8 mouse cellular contexts compared by ENCODE assay signal in genomic region chr7:45832428-45832827, GRCm38 (mm10). TPM values are rescaled to one million over a fixed set of nuclear protein-coding genes. Genes with fewer than 3 reads are reported as not detected.
DNase-seq lines count a peak whose midpoint lies in the region; ATAC-seq and TF ChIP-seq lines count a peak whose summit lies in the region.
"Had no signal": no experiment of that assay in that cellular context is flagged by ENCODE, and none has a peak within 500 bp of the region (broad histone marks: within the 10 kb centered on the region; RNA-seq: fewer than 3 reads in every experiment).

No protein-coding gene starts in this region.

- H3K4me3 ChIP-seq in left cerebral cortex, adult 2 months: peak overlapping the region; percentile 35
- peak overlapping the region; percentile 34 for H3K4me3 ChIP-seq in forebrain, embryonic 15.5 days
- H3K4me3 ChIP-seq in limb, embryonic 12.5 days (replicated peaks): peak overlapping the region; percentile 44
- peak overlapping the region; percentile 35 for H3K4me3 ChIP-seq in neural tube, embryonic 15.5 days (replicated peaks)

- no peak overlapping the region for H3K9ac ChIP-seq in forebrain, embryonic 15.5 days (replicated peaks)
- no peak overlapping the region for H3K9ac ChIP-seq in limb, embryonic 12.5 days (replicated peaks)
- no peak overlapping the region for H3K9ac ChIP-seq in neural tube, embryonic 15.5 days (replicated peaks)

- peaks cover 18% of the 10 kb centered on the region for H3K36me3 ChIP-seq in forebrain, embryonic 15.5 days
- H3K36me3 ChIP-seq in limb, embryonic 12.5 days: peaks cover 20% of the 10 kb centered on the region
- H3K36me3 ChIP-seq in neural tube, embryonic 15.5 days: peaks cover 18% of the 10 kb centered on the region

- H3K4me2 ChIP-seq in forebrain, embryonic 15.5 days (replicated peaks): peak overlapping the region; percentile 34
- H3K4me2 ChIP-seq in limb, embryonic 12.5 days: peak overlapping the region; percentile 62
- peak overlapping the region; percentile 53 for H3K4me2 ChIP-seq in neural tube, embryonic 15.5 days

- WGBS in forebrain, embryonic 15.5 days: 8% methylated on average over 30 of the region's 30 CpGs
- 10% methylated on average over 30 of the region's 30 CpGs for WGBS in limb, embryonic 12.5 days
- 8% methylated on average over 30 of the region's 30 CpGs for WGBS in neural tube, embryonic 15.5 days

- intact Hi-C loops in left cerebral cortex, adult 2 months (cut with DNase I): no loop called here
- intact Hi-C loops in left cerebral cortex, postnatal 4 days (cut with DNase I): no loop called here

- TF ChIP-seq CTCF in left cerebral cortex, adult 2 months (IDR thresholded peaks at IDR 0.05): no peak

- peak overlapping the region; percentile 28; the same call in 1 of the 2 replicates for H3K27ac ChIP-seq in left cerebral cortex, adult 2 months
- H3K27ac ChIP-seq in forebrain, embryonic 15.5 days (replicated peaks): no peak overlapping the region
- no peak overlapping the region for H3K27ac ChIP-seq in limb, embryonic 12.5 days
- no peak overlapping the region for H3K27ac ChIP-seq in neural tube, embryonic 15.5 days (replicated peaks)

- H3K4me1 ChIP-seq in forebrain, embryonic 15.5 days: peaks cover 31% of the 10 kb centered on the region
- H3K4me1 ChIP-seq in limb, embryonic 12.5 days (replicated peaks): peaks cover 18% of the 10 kb centered on the region
- H3K4me1 ChIP-seq in neural tube, embryonic 15.5 days: peaks cover 48% of the 10 kb centered on the region

- DNase-seq in left cerebral cortex, adult 2 months (ENCODE audit: extremely low spot score in 1 of 2, low spot score in 2 of 2): no peak
- no peak for DNase-seq in left cerebral cortex, postnatal 4 days
- no peak for DNase-seq in adrenal gland, adult 2 months
- DNase-seq in left cerebral cortex, adult 18-20 months (ENCODE audit: low spot score in 2 of 2): no peak

- peaks cover 56% of the 10 kb centered on the region for H3K27me3 ChIP-seq in forebrain, embryonic 15.5 days
- peaks cover 61% of the 10 kb centered on the region for H3K27me3 ChIP-seq in limb, embryonic 12.5 days
- peaks cover 57% of the 10 kb centered on the region for H3K27me3 ChIP-seq in neural tube, embryonic 15.5 days (replicated peaks)

- no peaks in the 10 kb centered on the region for H3K9me3 ChIP-seq in forebrain, embryonic 15.5 days
- H3K9me3 ChIP-seq in limb, embryonic 12.5 days: no peaks in the 10 kb centered on the region; the same call in 1 of the 2 replicates
- H3K9me3 ChIP-seq in neural tube, embryonic 15.5 days (replicated peaks): no peaks in the 10 kb centered on the region

- no peak for ATAC-seq in forebrain, embryonic 15.5 days (replicated peaks)
- ATAC-seq in limb, embryonic 12.5 days (ENCODE audit: insufficient number of reproducible peaks, insufficient read depth, low FRiP score, low TSS enrichment, low read depth): no peak
- no peak for ATAC-seq in neural tube, embryonic 15.5 days (ENCODE audit: low FRiP score)

RNA-seq across cellular contexts. Expression of gene Grwd1, which starts 1.7 kb away (rescaled TPM):
- total RNA-seq in left cerebral cortex, adult 2 months (2021): 10 to 100 TPM; 17.9 to 22.1 TPM
- total RNA-seq in left cerebral cortex, postnatal 4 days (2021): 10 to 100 TPM; 31.8 to 35.5 TPM
- polyA plus RNA-seq in forebrain, embryonic 15.5 days (2015; fragmentation: Nextera tagmentation; extraction: Ambion mirVana): 46.8 and 46.9 TPM in 2 replicates
- 75.4 and 78.0 TPM in 2 replicates for polyA plus RNA-seq in limb, embryonic 12.5 days (2016; fragmentation: Nextera tagmentation; extraction: Ambion mirVana)
- polyA plus RNA-seq in neural tube, embryonic 15.5 days (2015; fragmentation: Nextera tagmentation; extraction: Ambion mirVana): 40.7 and 48.9 TPM in 2 replicates
- total RNA-seq in adrenal gland, adult 2 months (2021): 10 to 100 TPM; 26.9 to 30.1 TPM
- polyA plus RNA-seq in adrenal gland, adult 2 months (2012; rRNA removed): 22.1 and 27.4 TPM in 2 replicates
- total RNA-seq in left cerebral cortex, adult 18-20 months (2021): 10 to 100 TPM; 20.1 to 23.2 TPM

RNA-seq across cellular contexts. Expression of gene Kcnj14, which starts 7.8 kb away (rescaled TPM):
- total RNA-seq in left cerebral cortex, adult 2 months (2021): 1 to 10 TPM; 2.3 to 2.5 TPM
- total RNA-seq in left cerebral cortex, postnatal 4 days (2021): 1 to 10 TPM; 1.6 to 2.1 TPM
- polyA plus RNA-seq in forebrain, embryonic 15.5 days (2015; fragmentation: Nextera tagmentation; extraction: Ambion mirVana): 0.55 and 0.98 TPM in 2 replicates
- polyA plus RNA-seq in limb, embryonic 12.5 days (2016; fragmentation: Nextera tagmentation; extraction: Ambion mirVana): 1.6 and 2.2 TPM in 2 replicates
- polyA plus RNA-seq in neural tube, embryonic 15.5 days (2015; fragmentation: Nextera tagmentation; extraction: Ambion mirVana): 1.4 and 1.7 TPM in 2 replicates
- total RNA-seq in adrenal gland, adult 2 months (2021): under 1 TPM in 1 of 2 experiments, not detected in 1; 0.20 TPM
- polyA plus RNA-seq in adrenal gland, adult 2 months (2012; rRNA removed): 0.70 and 1.8 TPM in 2 replicates
- 1 to 10 TPM; 2.2 to 2.6 TPM for total RNA-seq in left cerebral cortex, adult 18-20 months (2021)
- total RNA-seq: common myeloid progenitor, adult 5-6 weeks had no signal

RNA-seq across cellular contexts. Expression of gene Cyth2, which starts 18.0 kb away (rescaled TPM):
- total RNA-seq in left cerebral cortex, adult 2 months (2021): 100 to 1,000 TPM; 172 to 185 TPM
- total RNA-seq in left cerebral cortex, postnatal 4 days (2021): 100 to 1,000 TPM; 249 TPM
- 376 and 383 TPM in 2 replicates for polyA plus RNA-seq in forebrain, embryonic 15.5 days (2015; fragmentation: Nextera tagmentation; extraction: Ambion mirVana)
- 171 and 175 TPM in 2 replicates for polyA plus RNA-seq in limb, embryonic 12.5 days (2016; fragmentation: Nextera tagmentation; extraction: Ambion mirVana)
- polyA plus RNA-seq in neural tube, embryonic 15.5 days (2015; fragmentation: Nextera tagmentation; extraction: Ambion mirVana): 211 and 253 TPM in 2 replicates
- 100 to 1,000 TPM; 127 to 129 TPM for total RNA-seq in adrenal gland, adult 2 months (2021)
- polyA plus RNA-seq in adrenal gland, adult 2 months (2012; rRNA removed): 147 and 170 TPM in 2 replicates
- 100 to 1,000 TPM; 191 to 210 TPM for total RNA-seq in left cerebral cortex, adult 18-20 months (2021)

RNA-seq across cellular contexts. Expression of gene Kdelr1, which starts 40.1 kb away (rescaled TPM):
- 10 to 100 TPM; 67.4 to 75.4 TPM for total RNA-seq in left cerebral cortex, adult 2 months (2021)
- total RNA-seq in left cerebral cortex, postnatal 4 days (2021): 100 to 1,000 TPM in 1 of 2 experiments, 10 to 100 TPM in 1; 98.9 to 109 TPM
- polyA plus RNA-seq in forebrain, embryonic 15.5 days (2015; fragmentation: Nextera tagmentation; extraction: Ambion mirVana): 33.3 and 38.3 TPM in 2 replicates
- 50.0 and 65.6 TPM in 2 replicates for polyA plus RNA-seq in limb, embryonic 12.5 days (2016; fragmentation: Nextera tagmentation; extraction: Ambion mirVana)
- polyA plus RNA-seq in neural tube, embryonic 15.5 days (2015; fragmentation: Nextera tagmentation; extraction: Ambion mirVana): 55.7 and 65.9 TPM in 2 replicates
- total RNA-seq in adrenal gland, adult 2 months (2021): 100 to 1,000 TPM; 128 to 147 TPM
- 235 and 251 TPM in 2 replicates for polyA plus RNA-seq in adrenal gland, adult 2 months (2012; rRNA removed)
- 10 to 100 TPM; 69.0 to 76.2 TPM for total RNA-seq in left cerebral cortex, adult 18-20 months (2021)

RNA-seq across cellular contexts. Expression of gene Grin2d, which starts 45.8 kb away (rescaled TPM):
- 10 to 100 TPM; 13.4 to 14.7 TPM for total RNA-seq in left cerebral cortex, adult 2 months (2021)
- total RNA-seq in left cerebral cortex, postnatal 4 days (2021): 10 to 100 TPM; 31.9 to 39.5 TPM
- polyA plus RNA-seq in forebrain, embryonic 15.5 days (2015; fragmentation: Nextera tagmentation; extraction: Ambion mirVana): 0.84 and 0.92 TPM in 2 replicates
- polyA plus RNA-seq in limb, embryonic 12.5 days (2016; fragmentation: Nextera tagmentation; extraction: Ambion mirVana): 0.35 and 0.37 TPM in 2 replicates
- polyA plus RNA-seq in neural tube, embryonic 15.5 days (2015; fragmentation: Nextera tagmentation; extraction: Ambion mirVana): 3.2 and 4.2 TPM in 2 replicates
- total RNA-seq in adrenal gland, adult 2 months (2021): under 1 TPM; 0.40 to 0.97 TPM
- polyA plus RNA-seq in adrenal gland, adult 2 months (2012; rRNA removed): 4.0 and 4.2 TPM in 2 replicates
- 10 to 100 TPM; 10.7 to 10.9 TPM for total RNA-seq in left cerebral cortex, adult 18-20 months (2021)
